Mouse (Mus musculus) right cerebral cortex, postnatal 10 days (tissue): ENCODE data around the gene Susd4.

Experiments
- DNase-seq, 2 experiments: peaks; one replicate each; pipeline ENCODE4 v3.0.0; 2021; ENCODE audit warnings: low spot score in 2 of 2

Gene Susd4

GRCm38 (mm10) chr1:182763716-182764461 lies at the start of gene Susd4:
Gene Susd4, plus strand, starts transcription at chr1:182763860.
- DNase-seq: peak; percentile 93 to 95

GRCm38 (mm10) chr1:182714236-182714935 lies 49.3 kb upstream of the Susd4 start:
- no peak for DNase-seq

- DNase-seq: peak in 1 of 2 experiments; percentile 26
Observed at GRCm38 (mm10) chr1:182727541-182727940, 36.1 kb upstream of the Susd4 start.

- DNase-seq: no peak
Observed at GRCm38 (mm10) chr1:182729002-182729401, 34.7 kb upstream of the Susd4 start.

- DNase-seq: no peak
Observed at GRCm38 (mm10) chr1:182732695-182733094, 31.0 kb upstream of the Susd4 start.

GRCm38 (mm10) chr1:182735891-182736290 lies 27.8 kb upstream of the Susd4 start:
- DNase-seq: no peak

- no peak for DNase-seq
Observed at GRCm38 (mm10) chr1:182747081-182747480, 16.6 kb upstream of the Susd4 start.

GRCm38 (mm10) chr1:182747834-182748233 lies 15.8 kb upstream of the Susd4 start:
- no peak for DNase-seq

GRCm38 (mm10) chr1:182749080-182749479 lies 14.6 kb upstream of the Susd4 start, which contains the start of gene Ccdc185:
Gene Ccdc185, minus strand, starts transcription at chr1:182749180.
- no peak for DNase-seq

- DNase-seq: no peak
Observed at GRCm38 (mm10) chr1:182751301-182751700, 12.4 kb upstream of the Susd4 start.

- DNase-seq: peak in 1 of 2 experiments; percentile 50
Observed at GRCm38 (mm10) chr1:182753694-182754093, 10.0 kb upstream of the Susd4 start.

- no peak for DNase-seq
Observed at GRCm38 (mm10) chr1:182754865-182755264, 8.8 kb upstream of the Susd4 start.

- DNase-seq: no peak
Observed at GRCm38 (mm10) chr1:182758783-182759182, 4.9 kb upstream of the Susd4 start.

GRCm38 (mm10) chr1:182763191-182763715 lies 407 bp upstream of the Susd4 start:
- no peak for DNase-seq

- peak; percentile 50 to 53 for DNase-seq
Observed at GRCm38 (mm10) chr1:182764541-182765281, 1.1 kb downstream of the Susd4 start.

- DNase-seq: no peak
Observed at GRCm38 (mm10) chr1:182775576-182775975, 11.9 kb downstream of the Susd4 start.

- DNase-seq: no peak
Observed at GRCm38 (mm10) chr1:182776749-182777410, 13.2 kb downstream of the Susd4 start.

GRCm38 (mm10) chr1:182778225-182778624 lies 14.6 kb downstream of the Susd4 start:
- no peak for DNase-seq

GRCm38 (mm10) chr1:182779024-182779520 lies 15.4 kb downstream of the Susd4 start:
- peak in 1 of 2 experiments; percentile 34 for DNase-seq

- DNase-seq: no peak
Observed at GRCm38 (mm10) chr1:182783774-182784173, 20.1 kb downstream of the Susd4 start.

GRCm38 (mm10) chr1:182784784-182785183 lies 21.1 kb downstream of the Susd4 start:
- no peak for DNase-seq
